Mouse (Mus musculus): ENCODE data around the gene Arl14.

The Arl14 gene

GRCm38 (mm10) chr3:69221806-69222501 is at the start of gene Arl14:
Arl14 (plus strand) TSS chr3:69222419.
- no peak for DNase-seq (ENCODE audit: extremely low spot score, low spot score)

GRCm38 (mm10) chr3:69175229-69175628 is 47.0 kb upstream of the Arl14 start:
- no peak for DNase-seq (ENCODE audit: extremely low spot score, low spot score)

- DNase-seq (ENCODE audit: extremely low spot score, low spot score), result no peak
Measured at GRCm38 (mm10) chr3:69177168-69177797, 44.9 kb upstream of the Arl14 start.

GRCm38 (mm10) chr3:69177914-69178313 is 44.3 kb upstream of the Arl14 start:
- DNase-seq (ENCODE audit: extremely low spot score, low spot score), result no peak

- DNase-seq (ENCODE audit: extremely low spot score, low spot score), result no peak
Measured at GRCm38 (mm10) chr3:69178365-69179004, 43.7 kb upstream of the Arl14 start.

- no peak for DNase-seq (ENCODE audit: extremely low spot score, low spot score)
Measured at GRCm38 (mm10) chr3:69181531-69181930, 40.7 kb upstream of the Arl14 start.

- no peak for DNase-seq (ENCODE audit: extremely low spot score, low spot score)
Measured at GRCm38 (mm10) chr3:69182225-69182624, 40.0 kb upstream of the Arl14 start.

GRCm38 (mm10) chr3:69185244-69185643 is 37.0 kb upstream of the Arl14 start:
- DNase-seq (ENCODE audit: extremely low spot score, low spot score), result no peak

GRCm38 (mm10) chr3:69186031-69186430 is 36.2 kb upstream of the Arl14 start:
- DNase-seq (ENCODE audit: extremely low spot score, low spot score), result no peak

- DNase-seq (ENCODE audit: extremely low spot score, low spot score), result no peak
Measured at GRCm38 (mm10) chr3:69186643-69187042, 35.6 kb upstream of the Arl14 start.

- DNase-seq (ENCODE audit: extremely low spot score, low spot score), result no peak
Measured at GRCm38 (mm10) chr3:69192995-69193394, 29.2 kb upstream of the Arl14 start.

GRCm38 (mm10) chr3:69194496-69194895 is 27.7 kb upstream of the Arl14 start:
- no peak for DNase-seq (ENCODE audit: extremely low spot score, low spot score)

GRCm38 (mm10) chr3:69195251-69195650 is 27.0 kb upstream of the Arl14 start:
- no peak for DNase-seq (ENCODE audit: extremely low spot score, low spot score)

- no peak for DNase-seq (ENCODE audit: extremely low spot score, low spot score)
Measured at GRCm38 (mm10) chr3:69198098-69198497, 24.1 kb upstream of the Arl14 start.

- no peak for DNase-seq (ENCODE audit: extremely low spot score, low spot score)
Measured at GRCm38 (mm10) chr3:69200251-69200650, 22.0 kb upstream of the Arl14 start.

- no peak for DNase-seq (ENCODE audit: extremely low spot score, low spot score)
Measured at GRCm38 (mm10) chr3:69201206-69201605, 21.0 kb upstream of the Arl14 start.

GRCm38 (mm10) chr3:69202876-69203275 is 19.3 kb upstream of the Arl14 start:
- DNase-seq (ENCODE audit: extremely low spot score, low spot score), result no peak

GRCm38 (mm10) chr3:69205266-69206054 is 16.8 kb upstream of the Arl14 start:
- no peak for DNase-seq (ENCODE audit: extremely low spot score, low spot score)

- DNase-seq (ENCODE audit: extremely low spot score, low spot score), result no peak
Measured at GRCm38 (mm10) chr3:69206193-69206893, 15.9 kb upstream of the Arl14 start.

- no peak for DNase-seq (ENCODE audit: extremely low spot score, low spot score)
Measured at GRCm38 (mm10) chr3:69208441-69209309, 13.5 kb upstream of the Arl14 start.
